Comparison of ENCODE assay signal across 9 mouse cellular contexts in genomic region chr7:29126173-29126915, GRCm38 (mm10). TPM values are rescaled to one million over a fixed set of nuclear protein-coding genes. Genes with fewer than 3 reads are reported as not detected.
DNase-seq lines count a peak whose midpoint lies in the region; ATAC-seq and TF ChIP-seq lines count a peak whose summit lies in the region.
"Had no signal": no experiment of that assay in that cellular context is flagged by ENCODE, and none has a peak within 500 bp of the region (broad histone marks: within the 10 kb centered on the region; RNA-seq: fewer than 3 reads in every experiment).

No protein-coding gene starts in this region.

- peak; percentile 92 for DNase-seq in midbrain, embryonic 11.5 days (ENCODE audit: low spot score, missing footprints)
- DNase-seq in Patski (ENCODE audit: low read depth, low spot score) = peak; percentile 24
- DNase-seq in cerebellum, postnatal 10 days = peak; percentile 33 to 36
- peak; percentile 68 for DNase-seq in heart, postnatal 4 days
- DNase-seq in liver, adult 2 months (ENCODE audit: extremely low read depth, low read depth, low spot score) = peak; percentile 32
- peak; percentile 46 for DNase-seq in ovary, postnatal 14 days (ENCODE audit: low spot score)

- WGBS in midbrain, embryonic 11.5 days = 34% methylated on average over 7 of the region's 7 CpGs
- WGBS in midbrain, embryonic 15.5 days = 38% methylated on average over 7 of the region's 7 CpGs
- 13% methylated on average over 7 of the region's 7 CpGs for WGBS in liver, adult 2 months

- H3K4me3 ChIP-seq in midbrain, embryonic 11.5 days (ENCODE audit: low read depth, low read length) = no peak overlapping the region
- H3K4me3 ChIP-seq in midbrain, embryonic 15.5 days = no peak overlapping the region
- no peak overlapping the region for H3K4me3 ChIP-seq in liver, adult 2 months (ENCODE audit: insufficient read depth, low read depth, low read length)
- H3K4me3 ChIP-seq: heart, embryonic 13.5 days had no signal

- POLR2A ChIA-PET in Patski (lab: Charles Lee) = no interaction called here

- no peaks in the 10 kb centered on the region for H3K27me3 ChIP-seq in midbrain, embryonic 11.5 days (ENCODE audit: control insufficient read depth, insufficient read depth, low read length)
- H3K27me3 ChIP-seq in midbrain, embryonic 15.5 days (replicated peaks) = 0 out of 2 replicates have a peak, but pooled peaks cover 4% of the 10 kb centered on the region
- no peaks in the 10 kb centered on the region for H3K27me3 ChIP-seq in Patski
- 0 out of 2 replicates have a peak, but pooled peaks cover 7% of the 10 kb centered on the region for H3K27me3 ChIP-seq in liver, adult 2 months (ENCODE audit: control insufficient read depth, insufficient read depth, low read length)

- no peak for ATAC-seq in midbrain, embryonic 11.5 days (ENCODE audit: low FRiP score)
- ATAC-seq in midbrain, embryonic 15.5 days (replicated peaks) = no peak
- no peak for ATAC-seq in Patski
- no peak for ATAC-seq in erythroid progenitor cell, adult 5-6 weeks (replicated peaks; ENCODE audit: low FRiP score, poor library complexity, severe bottlenecking)

- CTCF ChIA-PET in Patski (lab: Charles Lee) = interaction anchor here (0.6 to 2.1 kb wide), 10 partner anchors 20 to 175 kb away, joined by 3 to 12 read pairs (median 4); no protein-coding TSS in a partner anchor

- no peaks in the 10 kb centered on the region for H3K79me2 ChIP-seq in liver, adult 2 months (ENCODE audit: control insufficient read depth, insufficient read depth, low read length)

- TF ChIP-seq POLR2A in liver, adult 2 months (IDR thresholded peaks at IDR 0.05; ENCODE audit: extremely low read depth, insufficient read depth, low read length) = no peak

- H3K9ac ChIP-seq in midbrain, embryonic 11.5 days (ENCODE audit: low read length) = no peak overlapping the region
- no peak overlapping the region for H3K9ac ChIP-seq in midbrain, embryonic 15.5 days
- H3K9ac ChIP-seq in liver, adult 2 months (ENCODE audit: low read depth, low read length) = no peak overlapping the region
- H3K9ac ChIP-seq: heart, embryonic 13.5 days had no signal

- TF ChIP-seq CTCF in Patski (IDR thresholded peaks at IDR 0.05) = peak; percentile 86
- peak; percentile 65 for TF ChIP-seq CTCF in liver, adult 2 months (IDR thresholded peaks at IDR 0.05; ENCODE audit: low read depth, low read length)

- in situ Hi-C loops in Patski (cut with MboI; ENCODE audit: low pct_unique_long_range_greater_than_20kb) = loop anchor here (5.0 kb wide), 1 partner anchor 166 kb away; no protein-coding TSS in a partner anchor

- no peaks in the 10 kb centered on the region for H3K4me1 ChIP-seq in midbrain, embryonic 11.5 days (ENCODE audit: control insufficient read depth, insufficient read depth, low read length)
- 0 out of 2 replicates have a peak, but pooled peaks cover 7% of the 10 kb centered on the region for H3K4me1 ChIP-seq in midbrain, embryonic 15.5 days
- H3K4me1 ChIP-seq in liver, adult 2 months (ENCODE audit: control insufficient read depth, insufficient read depth, low read length) = peaks cover 4% of the 10 kb centered on the region; the same call in 1 of the 2 replicates

- no peak overlapping the region for H3K27ac ChIP-seq in midbrain, embryonic 11.5 days (ENCODE audit: low read depth, low read length)
- no peak overlapping the region for H3K27ac ChIP-seq in midbrain, embryonic 15.5 days
- no peak overlapping the region for H3K27ac ChIP-seq in liver, adult 2 months (replicated peaks; ENCODE audit: insufficient read depth, low read depth, low read length)
- H3K27ac ChIP-seq: heart, embryonic 13.5 days had no signal

- no peak overlapping the region for H3K4me2 ChIP-seq in midbrain, embryonic 11.5 days
- no peak overlapping the region for H3K4me2 ChIP-seq in midbrain, embryonic 15.5 days
- H3K4me2 ChIP-seq: heart, embryonic 13.5 days had no signal

- no peaks in the 10 kb centered on the region for H3K9me3 ChIP-seq in midbrain, embryonic 11.5 days (ENCODE audit: control insufficient read depth, low read length)
- H3K9me3 ChIP-seq in midbrain, embryonic 15.5 days = no peaks in the 10 kb centered on the region
- H3K9me3 ChIP-seq: heart, embryonic 13.5 days had no signal

- H3K36me3 ChIP-seq in midbrain, embryonic 11.5 days (ENCODE audit: control insufficient read depth, insufficient read depth, low read length) = no peaks in the 10 kb centered on the region
- H3K36me3 ChIP-seq in midbrain, embryonic 15.5 days (replicated peaks) = no peaks in the 10 kb centered on the region
- no peaks in the 10 kb centered on the region for H3K36me3 ChIP-seq in liver, adult 2 months (ENCODE audit: control insufficient read depth, insufficient read depth, low read length)
- H3K36me3 ChIP-seq: heart, embryonic 13.5 days had no signal

RNA-seq across cellular contexts. Expression of gene Ryr1, which starts 1.4 kb away (rescaled TPM):
- polyA plus RNA-seq in midbrain, embryonic 11.5 days (2014; fragmentation: Nextera tagmentation; extraction: Ambion mirVana) = 0.30 and 0.55 TPM in 2 replicates
- 11.8 and 12.4 TPM in 2 replicates for polyA plus RNA-seq in midbrain, embryonic 15.5 days (2015; fragmentation: Nextera tagmentation; extraction: Ambion mirVana)
- 0.03 TPM for polyA plus RNA-seq in Patski (2021)
- under 1 TPM; 0.10 to 0.88 TPM for total RNA-seq in heart, postnatal 4 days (2021)
- total RNA-seq in liver, adult 2 months (2014; rRNA removed) = 0.07 and 0.46 TPM in 2 replicates
- 0.01 TPM in 2 replicates for polyA plus RNA-seq in liver, adult 2 months (2012; rRNA removed)
- total RNA-seq in erythroid progenitor cell, adult 5-6 weeks (2015; ENCODE audit: low replicate concordance) = under 0.01 TPM in 1 of 2 replicates, not detected in the other
- total RNA-seq in erythroid progenitor cell, adult 5-6 weeks (2017; ENCODE audit: low replicate concordance) = not detected in 2 replicates

RNA-seq across cellular contexts. Expression of gene Rasgrp4, which starts 8.3 kb away (rescaled TPM):
- 0.28 and 0.48 TPM in 2 replicates for polyA plus RNA-seq in midbrain, embryonic 11.5 days (2014; fragmentation: Nextera tagmentation; extraction: Ambion mirVana)
- polyA plus RNA-seq in midbrain, embryonic 15.5 days (2015; fragmentation: Nextera tagmentation; extraction: Ambion mirVana) = 0.90 and 0.95 TPM in 2 replicates
- polyA plus RNA-seq in Patski (2021) = 0.05 TPM
- total RNA-seq in heart, postnatal 4 days (2021) = under 1 TPM; 0.79 to 0.86 TPM
- under 0.01 and 0.07 TPM in 2 replicates for total RNA-seq in liver, adult 2 months (2014; rRNA removed)
- 0.41 and 0.69 TPM in 2 replicates for polyA plus RNA-seq in liver, adult 2 months (2012; rRNA removed)
- total RNA-seq in erythroid progenitor cell, adult 5-6 weeks (2015; ENCODE audit: low replicate concordance) = 3.4 and 7.2 TPM in 2 replicates
- total RNA-seq in erythroid progenitor cell, adult 5-6 weeks (2017; ENCODE audit: low replicate concordance) = 1.9 and 3.5 TPM in 2 replicates

RNA-seq across cellular contexts. Expression of gene Fam98c, which starts 29.7 kb away (rescaled TPM):
- 13.6 and 14.8 TPM in 2 replicates for polyA plus RNA-seq in midbrain, embryonic 11.5 days (2014; fragmentation: Nextera tagmentation; extraction: Ambion mirVana)
- 21.8 and 27.9 TPM in 2 replicates for polyA plus RNA-seq in midbrain, embryonic 15.5 days (2015; fragmentation: Nextera tagmentation; extraction: Ambion mirVana)
- 18.8 TPM for polyA plus RNA-seq in Patski (2021)
- 10 to 100 TPM; 13.6 to 14.6 TPM for total RNA-seq in heart, postnatal 4 days (2021)
- total RNA-seq in liver, adult 2 months (2014; rRNA removed) = 5.1 and 5.4 TPM in 2 replicates
- 12.5 and 19.3 TPM in 2 replicates for polyA plus RNA-seq in liver, adult 2 months (2012; rRNA removed)
- total RNA-seq in erythroid progenitor cell, adult 5-6 weeks (2015; ENCODE audit: low replicate concordance) = 6.3 and 13.3 TPM in 2 replicates
- total RNA-seq in erythroid progenitor cell, adult 5-6 weeks (2017; ENCODE audit: low replicate concordance) = 2.2 and 2.7 TPM in 2 replicates

RNA-seq across cellular contexts. Expression of gene Ggn, which starts 43.7 kb away (rescaled TPM):
- polyA plus RNA-seq in midbrain, embryonic 11.5 days (2014; fragmentation: Nextera tagmentation; extraction: Ambion mirVana) = 0.60 and 0.63 TPM in 2 replicates
- polyA plus RNA-seq in midbrain, embryonic 15.5 days (2015; fragmentation: Nextera tagmentation; extraction: Ambion mirVana) = 0.37 and 1.1 TPM in 2 replicates
- 3.1 TPM for polyA plus RNA-seq in Patski (2021)
- under 1 TPM; 0.24 to 0.54 TPM for total RNA-seq in heart, postnatal 4 days (2021)
- total RNA-seq in liver, adult 2 months (2014; rRNA removed) = 0.07 TPM in 1 of 2 replicates, not detected in the other
- polyA plus RNA-seq in liver, adult 2 months (2012; rRNA removed) = 0.18 TPM in 1 of 2 replicates, not detected in the other
- total RNA-seq in erythroid progenitor cell, adult 5-6 weeks (2015; ENCODE audit: low replicate concordance) = not detected in 2 replicates
- not detected in 2 replicates for total RNA-seq in erythroid progenitor cell, adult 5-6 weeks (2017; ENCODE audit: low replicate concordance)

RNA-seq across cellular contexts. Expression of gene Spred3, which starts 43.9 kb away (rescaled TPM):
- polyA plus RNA-seq in midbrain, embryonic 11.5 days (2014; fragmentation: Nextera tagmentation; extraction: Ambion mirVana) = 4.9 and 5.1 TPM in 2 replicates
- polyA plus RNA-seq in midbrain, embryonic 15.5 days (2015; fragmentation: Nextera tagmentation; extraction: Ambion mirVana) = 11.3 and 11.5 TPM in 2 replicates
- 42.6 TPM for polyA plus RNA-seq in Patski (2021)
- total RNA-seq in heart, postnatal 4 days (2021) = 1 to 10 TPM; 2.2 to 2.5 TPM
- 0.18 and 0.20 TPM in 2 replicates for total RNA-seq in liver, adult 2 months (2014; rRNA removed)
- 0.35 and 0.40 TPM in 2 replicates for polyA plus RNA-seq in liver, adult 2 months (2012; rRNA removed)
- total RNA-seq in erythroid progenitor cell, adult 5-6 weeks (2015; ENCODE audit: low replicate concordance) = 0.72 and 3.4 TPM in 2 replicates
- 1.3 and 3.0 TPM in 2 replicates for total RNA-seq in erythroid progenitor cell, adult 5-6 weeks (2017; ENCODE audit: low replicate concordance)

Comparison
In these comparisons a context has a peak if more than half of its experiments do, and no peak if none do; other contexts are left out.
1. DNase-seq: peak in every context shown above with its lines; median percentile 92 in midbrain, embryonic 11.5 days; 68 in heart, postnatal 4 days; 46 in ovary, postnatal 14 days; 34 in cerebellum, postnatal 10 days; 32 in liver, adult 2 months; 24 in Patski.